Mouse (Mus musculus) limb, embryonic 12.5 days (tissue): ENCODE measurements around the gene Fam71e1. TPM values are rescaled to one million over a fixed set of nuclear protein-coding genes. Genes with fewer than 3 reads are reported as not detected.

Experiments
- microRNA-seq: library from miRNA; unstranded; fragments of <30 nt; microRNA quantifications from one replicate; pipeline ENCODE4, GENCODE M21; 2017
- polyA plus RNA-seq: library from polyadenylated mRNA; unstranded; fragments of >200 nt; fragmentation: Nextera tagmentation; extraction: Ambion mirVana; gene quantifications from 2 replicates; pipeline ENCODE4 v1.2.1, GENCODE M21; 2016

Gene Fam71e1
- polyA plus RNA-seq, 1 experiment from 2014 or later: 19.0 TPM

Small RNA genes within 50 kb of the gene (microRNA-seq; reads per million reads assigned to microRNA genes)
- gene Mir7052 (not detected), gene Mir7053 (not detected)

Other genes starting within 250 kb of the Fam71e1 start
- 0.76 and 0.87 TPM in 2 replicates for gene 1700028J19Rik, start 249.9 kb upstream of the Fam71e1 start, polyA plus RNA-seq
- 209 and 214 TPM in 2 replicates for gene 2410002F23Rik, start 249.9 kb upstream of the Fam71e1 start, polyA plus RNA-seq
- gene Acp4, start 239.2 kb upstream of the Fam71e1 start, polyA plus RNA-seq: 0.28 TPM in 1 of 2 replicates, not detected in the other
- gene Gm15517, start 235.1 kb upstream of the Fam71e1 start, polyA plus RNA-seq: not detected in 2 replicates
- gene Clec11a, start 189.7 kb upstream of the Fam71e1 start, polyA plus RNA-seq: 2.0 and 2.2 TPM in 2 replicates
- gene Shank1, start 186.3 kb upstream of the Fam71e1 start, polyA plus RNA-seq: 1.2 and 1.3 TPM in 2 replicates
- 3.0 and 3.3 TPM in 2 replicates for gene Syt3, start 112.5 kb upstream of the Fam71e1 start, polyA plus RNA-seq
- gene 1700008O03Rik, start 110.8 kb upstream of the Fam71e1 start, polyA plus RNA-seq: 0.56 and 0.64 TPM in 2 replicates
- 0.86 and 0.98 TPM in 2 replicates for gene Lrrc4b, start 67.6 kb upstream of the Fam71e1 start, polyA plus RNA-seq
- 0.56 TPM in 1 of 2 replicates, not detected in the other for gene Aspdh, start 31.2 kb upstream of the Fam71e1 start, polyA plus RNA-seq
- gene Josd2, start 28.6 kb upstream of the Fam71e1 start, polyA plus RNA-seq: 72.9 and 76.5 TPM in 2 replicates
- 93.6 and 111 TPM in 2 replicates for gene Emc10, start 52 bp upstream of the Fam71e1 start, polyA plus RNA-seq
- 0.09 and 0.13 TPM in 2 replicates for gene Mybpc2, start 28.1 kb downstream of the Fam71e1 start, polyA plus RNA-seq
- 0.22 and 0.34 TPM in 2 replicates for gene Spib, start 35.5 kb downstream of the Fam71e1 start, polyA plus RNA-seq
- 132 and 140 TPM in 2 replicates for gene Pold1, start 52.3 kb downstream of the Fam71e1 start, polyA plus RNA-seq
- 70.7 and 72.0 TPM in 2 replicates for gene Nr1h2, start 57.4 kb downstream of the Fam71e1 start, polyA plus RNA-seq
- 0.83 and 1.4 TPM in 2 replicates for gene Napsa, start 75.8 kb downstream of the Fam71e1 start, polyA plus RNA-seq
- 0.37 and 0.49 TPM in 2 replicates for gene Kcnc3, start 94.1 kb downstream of the Fam71e1 start, polyA plus RNA-seq
- 3.2 and 4.2 TPM in 2 replicates for gene Myh14, start 174.3 kb downstream of the Fam71e1 start, polyA plus RNA-seq
- gene Izumo2, start 212.2 kb downstream of the Fam71e1 start, polyA plus RNA-seq: not detected in 2 replicates